Mouse (Mus musculus): ENCODE data around the gene Clstn3.
"Not testable (repeated sequence)": the region's sequence is repeated elsewhere in the genome, so short reads cannot be mapped to it uniquely, and the experiment has no call there.

The Clstn3 gene

DNA sequence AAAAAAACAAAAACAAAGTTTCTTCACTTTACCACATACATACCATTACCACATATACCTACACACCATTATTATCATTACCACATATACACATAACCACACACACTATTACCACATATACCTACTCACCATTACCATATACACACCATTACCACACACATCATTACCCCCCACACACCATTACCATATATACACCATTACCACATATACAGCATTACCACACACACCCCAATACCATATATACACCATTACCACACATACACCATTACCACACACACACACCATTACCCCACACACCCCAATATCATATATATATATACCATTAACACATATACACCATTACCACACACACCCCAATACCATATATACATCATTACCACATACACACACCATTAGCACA lies 57.4 kb downstream of the Clstn3 start:
- no peak for DNase-seq

DNA sequence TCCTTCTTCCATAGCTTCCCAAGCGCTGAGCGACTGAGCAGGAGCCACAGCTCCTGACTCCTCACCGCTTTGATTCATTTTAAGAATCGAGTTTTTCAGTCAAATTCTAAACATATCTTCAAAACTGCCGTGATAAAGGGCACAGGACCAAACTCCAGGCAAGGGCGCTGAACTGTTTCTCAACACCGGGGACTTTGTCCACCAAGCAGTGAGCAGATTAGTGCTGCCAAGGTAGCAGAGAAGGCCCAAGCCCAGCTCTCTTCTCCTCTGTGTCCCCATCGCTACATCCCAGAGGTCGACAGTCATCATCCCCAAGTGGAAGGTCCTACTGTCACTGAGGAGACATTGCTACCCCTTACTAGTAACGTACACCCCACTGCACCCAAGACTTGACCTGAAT lies 58.3 kb downstream of the Clstn3 start:
- DNase-seq = peak; percentile 61 to 66

DNA sequence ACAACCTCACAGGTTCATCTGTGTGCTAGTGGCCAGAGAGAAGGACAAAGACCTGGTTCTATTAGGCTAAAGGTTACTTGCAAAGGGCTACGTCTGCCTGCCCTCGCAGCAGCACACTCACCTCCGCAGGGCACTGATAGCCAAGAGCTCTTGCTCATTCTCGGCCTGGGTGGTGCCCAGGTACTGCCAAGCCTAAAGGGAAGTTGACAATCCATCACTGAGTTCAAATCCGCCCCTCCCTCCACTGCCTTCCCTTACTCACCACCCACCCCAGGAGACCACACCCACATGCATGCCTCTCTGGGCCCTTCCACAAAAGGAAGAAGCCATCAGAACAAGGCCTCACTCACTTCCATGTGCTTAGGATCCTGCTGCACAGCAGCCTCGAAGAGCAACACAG lies 64.9 kb downstream of the Clstn3 start:
- no peak for DNase-seq

DNA sequence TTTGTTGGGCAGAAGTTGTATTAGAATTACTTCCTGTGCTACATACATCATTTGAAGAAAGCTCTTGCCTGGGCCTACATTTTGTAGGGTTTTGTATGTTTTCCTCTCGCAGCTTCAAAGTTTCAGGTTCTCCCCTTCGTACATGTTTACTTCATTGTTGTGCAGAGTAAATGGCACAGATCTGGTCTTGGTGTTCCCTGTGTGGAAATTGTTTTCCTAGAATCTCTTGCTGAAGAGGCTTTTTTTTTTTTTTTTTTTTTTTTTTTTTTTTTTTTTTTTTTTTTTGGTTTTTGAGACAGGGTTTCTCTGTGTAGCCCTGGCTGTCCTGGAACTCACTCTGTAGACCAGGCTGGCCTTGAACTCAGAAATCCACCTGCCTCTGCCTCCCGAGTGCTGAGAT lies 69.6 kb downstream of the Clstn3 start:
- DNase-seq = not testable (repeated sequence)

Data from kidney, postnatal 36 days (tissue).